Mouse (Mus musculus): ENCODE results near the gene Rfx5. TPM values are rescaled to one million over a fixed set of nuclear protein-coding genes. Genes with fewer than 3 reads are reported as not detected.
"Not testable (repeated sequence)": the region's sequence is repeated elsewhere in the genome, so short reads cannot be mapped to it uniquely, and the experiment has no call there.

The Rfx5 gene
- 8.6 and 9.2 TPM in 2 replicates for polyA plus RNA-seq (2016; fragmentation: Nextera tagmentation; extraction: Ambion mirVana)

GRCm38 (mm10) chr3:94953764-94954616, at the start of gene Rfx5:
Gene Rfx5 (plus strand): TSS chr3:94954075.
- Histone ChIP-seq H3K9me3 (no peaks in the 10 kb centered on the region), H3K9ac (peak within 1 kb of the TSS; percentile 85), H3K36me3 (replicated peaks) (peaks cover 34% of the 10 kb centered on the region), H3K4me3 (replicated peaks) (peak within 1 kb of the TSS; percentile 74), H3K4me1 (peaks cover 18% of the 10 kb centered on the region), H3K27me3 (no peaks in the 10 kb centered on the region), H3K4me2 (peak within 1 kb of the TSS; percentile 67), H3K27ac (peak within 1 kb of the TSS; percentile 93)
- WGBS, result under 1% methylated on average over 50 of the region's 50 CpGs
- ATAC-seq (ENCODE audit: low FRiP score), result peak; percentile 97

- 66% methylated on average over 3 of the region's 3 CpGs for WGBS
- not testable (repeated sequence) for H3K4me2 ChIP-seq; H3K4me1 ChIP-seq; H3K9ac ChIP-seq; H3K9me3 ChIP-seq; H3K27ac ChIP-seq; H3K27me3 ChIP-seq; H3K36me3 ChIP-seq (replicated peaks); H3K4me3 ChIP-seq (replicated peaks); ATAC-seq (ENCODE audit: low FRiP score)
Measured at GRCm38 (mm10) chr3:94904759-94905158, 49.1 kb upstream of the Rfx5 start.

- Histone ChIP-seq H3K36me3 (replicated peaks) (no peaks in the 10 kb centered on the region), H3K4me1 (no peaks in the 10 kb centered on the region), H3K9me3 (no peaks in the 10 kb centered on the region), H3K4me2 (no peak overlapping the region), H3K27ac (no peak overlapping the region), H3K4me3 (replicated peaks) (no peak overlapping the region), H3K9ac (no peak overlapping the region), H3K27me3 (no peaks in the 10 kb centered on the region)
- ATAC-seq (ENCODE audit: low FRiP score), result no peak
- 59% methylated on average over 1 of the region's 1 CpGs for WGBS
Measured at GRCm38 (mm10) chr3:94906482-94906881, 47.4 kb upstream of the Rfx5 start.

- Histone ChIP-seq H3K27me3 (no peaks in the 10 kb centered on the region), H3K4me1 (no peaks in the 10 kb centered on the region), H3K4me2 (no peak overlapping the region), H3K36me3 (replicated peaks) (no peaks in the 10 kb centered on the region), H3K27ac (no peak overlapping the region), H3K9me3 (no peaks in the 10 kb centered on the region), H3K9ac (no peak overlapping the region), H3K4me3 (replicated peaks) (no peak overlapping the region)
- no peak for ATAC-seq (ENCODE audit: low FRiP score)
- WGBS, result 81% methylated on average over 2 of the region's 2 CpGs
Measured at GRCm38 (mm10) chr3:94911050-94911693, 42.7 kb upstream of the Rfx5 start.

GRCm38 (mm10) chr3:94913801-94914200, 40.1 kb upstream of the Rfx5 start:
- Histone ChIP-seq H3K4me1 (no peaks in the 10 kb centered on the region), H3K4me3 (replicated peaks) (no peak overlapping the region), H3K9ac (no peak overlapping the region), H3K27me3 (no peaks in the 10 kb centered on the region), H3K9me3 (no peaks in the 10 kb centered on the region), H3K4me2 (no peak overlapping the region), H3K27ac (no peak overlapping the region), H3K36me3 (replicated peaks) (no peaks in the 10 kb centered on the region)
- 79% methylated on average over 5 of the region's 5 CpGs for WGBS
- ATAC-seq (ENCODE audit: low FRiP score), result no peak

GRCm38 (mm10) chr3:94915903-94916741, 37.8 kb upstream of the Rfx5 start:
- Histone ChIP-seq H3K36me3 (replicated peaks) (no peaks in the 10 kb centered on the region), H3K4me2 (no peak overlapping the region), H3K27me3 (no peaks in the 10 kb centered on the region), H3K9ac (no peak overlapping the region), H3K9me3 (no peaks in the 10 kb centered on the region), H3K4me3 (replicated peaks) (no peak overlapping the region), H3K4me1 (no peaks in the 10 kb centered on the region), H3K27ac (no peak overlapping the region)
- WGBS, result 93% methylated on average over 7 of the region's 7 CpGs
- no peak for ATAC-seq (ENCODE audit: low FRiP score)

- WGBS, result 51% methylated on average over 14 of the region's 14 CpGs
- H3K4me1 ChIP-seq, result no peaks in the 10 kb centered on the region
- H3K36me3 ChIP-seq (replicated peaks), result no peaks in the 10 kb centered on the region
- no peak overlapping the region for H3K4me3 ChIP-seq (replicated peaks)
- H3K4me2 ChIP-seq, result no peak overlapping the region
- H3K27ac ChIP-seq, result no peak overlapping the region
- no peaks in the 10 kb centered on the region for H3K9me3 ChIP-seq
- H3K27me3 ChIP-seq, result no peaks in the 10 kb centered on the region
- no peak for ATAC-seq (ENCODE audit: low FRiP score)
- H3K9ac ChIP-seq, result no peak overlapping the region
Measured at GRCm38 (mm10) chr3:94917816-94918361, 36.0 kb upstream of the Rfx5 start.

GRCm38 (mm10) chr3:94918845-94919244, 35.0 kb upstream of the Rfx5 start:
- WGBS, result 78% methylated on average over 4 of the region's 4 CpGs

GRCm38 (mm10) chr3:94921104-94921503, 32.8 kb upstream of the Rfx5 start:
- WGBS, result 57% methylated on average over 3 of the region's 3 CpGs

More at GRCm38 (mm10) chr3:94918845-94919244, 35.0 kb upstream of the Rfx5 start:
- no peak overlapping the region for H3K4me2 ChIP-seq
- no peak overlapping the region for H3K4me3 ChIP-seq (replicated peaks)
- H3K9ac ChIP-seq, result no peak overlapping the region
- no peaks in the 10 kb centered on the region for H3K9me3 ChIP-seq
- H3K36me3 ChIP-seq (replicated peaks), result no peaks in the 10 kb centered on the region
- H3K4me1 ChIP-seq, result no peaks in the 10 kb centered on the region
- H3K27me3 ChIP-seq, result no peaks in the 10 kb centered on the region
- ATAC-seq (ENCODE audit: low FRiP score), result no peak
- H3K27ac ChIP-seq, result no peak overlapping the region

GRCm38 (mm10) chr3:94922333-94922732, 31.5 kb upstream of the Rfx5 start:
- Histone ChIP-seq H3K27me3 (no peaks in the 10 kb centered on the region), H3K4me3 (replicated peaks) (no peak overlapping the region), H3K9me3 (no peaks in the 10 kb centered on the region), H3K4me1 (no peaks in the 10 kb centered on the region), H3K4me2 (no peak overlapping the region), H3K9ac (no peak overlapping the region), H3K36me3 (replicated peaks) (no peaks in the 10 kb centered on the region), H3K27ac (no peak overlapping the region)
- 64% methylated on average over 3 of the region's 3 CpGs for WGBS
- no peak for ATAC-seq (ENCODE audit: low FRiP score)

More at GRCm38 (mm10) chr3:94921104-94921503, 32.8 kb upstream of the Rfx5 start:
- no peak overlapping the region for H3K27ac ChIP-seq
- H3K4me3 ChIP-seq (replicated peaks), result no peak overlapping the region
- H3K4me2 ChIP-seq, result no peak overlapping the region
- H3K9me3 ChIP-seq, result no peaks in the 10 kb centered on the region
- H3K27me3 ChIP-seq, result no peaks in the 10 kb centered on the region
- no peaks in the 10 kb centered on the region for H3K36me3 ChIP-seq (replicated peaks)
- ATAC-seq (ENCODE audit: low FRiP score), result no peak
- no peak overlapping the region for H3K9ac ChIP-seq
- no peaks in the 10 kb centered on the region for H3K4me1 ChIP-seq

- H3K36me3 ChIP-seq (replicated peaks), result no peaks in the 10 kb centered on the region
- 85% methylated on average over 8 of the region's 8 CpGs for WGBS
- H3K4me1 ChIP-seq, result no peaks in the 10 kb centered on the region
- H3K27me3 ChIP-seq, result no peaks in the 10 kb centered on the region
- H3K9ac ChIP-seq, result no peak overlapping the region
- no peak overlapping the region for H3K4me2 ChIP-seq
- H3K9me3 ChIP-seq, result no peaks in the 10 kb centered on the region
- H3K27ac ChIP-seq, result no peak overlapping the region
- no peak overlapping the region for H3K4me3 ChIP-seq (replicated peaks)
- ATAC-seq (ENCODE audit: low FRiP score), result no peak
Measured at GRCm38 (mm10) chr3:94924688-94925087, 29.2 kb upstream of the Rfx5 start.

- H3K27me3 ChIP-seq; H3K4me1 ChIP-seq; H3K36me3 ChIP-seq (replicated peaks); H3K4me3 ChIP-seq (replicated peaks); H3K27ac ChIP-seq; H3K4me2 ChIP-seq; H3K9me3 ChIP-seq; H3K9ac ChIP-seq; ATAC-seq (ENCODE audit: low FRiP score): not testable (repeated sequence)
- 38% methylated on average over 4 of the region's 4 CpGs for WGBS
Measured at GRCm38 (mm10) chr3:94926301-94926736, 27.6 kb upstream of the Rfx5 start.
